Mouse (Mus musculus): Measurements from ENCODE around the gene 6330403K07Rik.

DNA sequence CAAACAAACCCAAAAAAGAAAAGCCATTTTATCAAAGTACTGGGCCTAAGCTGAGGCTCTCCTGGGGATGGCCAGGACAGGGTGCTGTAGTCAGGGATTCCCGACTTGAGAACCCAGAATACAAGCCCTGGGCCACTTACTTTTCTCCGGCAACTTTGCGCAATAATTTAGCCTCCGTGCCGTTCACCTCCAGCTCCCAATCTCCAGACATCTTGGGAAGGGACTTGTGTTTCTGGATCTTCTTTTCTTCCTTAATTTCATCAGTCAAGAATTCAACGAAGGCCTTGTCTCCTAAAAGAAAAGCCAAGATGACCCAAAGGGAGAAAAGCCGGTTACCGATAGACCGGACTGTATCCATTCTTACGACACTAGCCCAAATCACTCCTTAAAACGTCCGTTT, 51.3 kb downstream of the 6330403K07Rik start:
- no peak for TF ChIP-seq CTCF (IDR thresholded peaks at IDR 0.05; ENCODE audit: low read depth)
- no peak for TF ChIP-seq EP300 (IDR thresholded peaks at IDR 0.05; ENCODE audit: low read depth)

Data from liver, embryonic 14.5 days (tissue).